Mouse (Mus musculus) heart, postnatal 36 days (tissue): ENCODE results near the gene Aifm3. TPM values are rescaled to one million over a fixed set of nuclear protein-coding genes. Genes with fewer than 3 reads are reported as not detected.

ENCODE experiments used
- DNase-seq, 2 experiments: peaks; one replicate each; pipeline ENCODE4 v3.0.0; 2021 to 2022
- intact Hi-C: fragments of 180-260 bp; cut with DNase I; formaldehyde crosslinking; loops from one replicate; pipeline ENCODE4 v1.15.1; 2025
- total RNA-seq, 2 experiments: library from RNA; stranded (reverse); gene quantifications; 2 replicates each; pipeline ENCODE4 v1.2.3; 2021

Aifm3 gene
- under 1 TPM in 1 of 2 experiments, not detected in 1; 0.11 TPM for total RNA-seq

DNA sequence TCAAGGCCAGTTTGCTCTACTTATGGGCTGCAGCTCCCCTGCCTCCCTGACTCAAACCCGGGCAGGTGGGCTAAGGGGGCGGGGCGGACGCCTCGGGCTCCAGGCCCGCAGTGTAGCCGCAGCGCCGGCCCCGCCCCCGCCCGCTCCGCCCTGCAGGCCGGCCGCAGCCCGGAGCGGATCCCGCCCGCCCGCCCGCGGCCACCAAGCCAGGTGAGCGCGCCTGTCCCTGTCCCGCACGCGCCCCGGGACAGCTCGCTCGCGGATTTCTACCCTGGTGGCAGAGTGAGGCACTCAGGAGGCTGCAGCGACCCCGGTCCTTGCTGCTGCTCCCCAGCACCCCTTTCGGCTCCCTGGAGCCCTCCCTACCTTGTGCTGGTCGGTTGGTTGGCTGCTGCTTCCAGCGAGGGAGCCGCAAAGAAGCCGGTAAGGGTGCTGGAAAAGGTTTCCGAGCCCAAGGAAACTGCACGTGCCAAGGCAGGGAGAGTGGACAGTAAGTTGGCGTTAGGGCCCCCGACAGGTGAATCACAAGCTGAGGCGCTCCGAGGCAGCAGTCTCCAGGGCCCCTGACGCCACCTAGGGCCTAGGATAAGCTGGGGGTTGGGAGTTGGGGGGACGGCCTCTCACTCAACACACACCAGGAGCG lies at the start of gene Aifm3:
Gene Aifm3 (plus strand): TSS at position 143 of the 643 bp plus-strand sequence.
- peak in 1 of 2 experiments; percentile 18 for DNase-seq
- intact Hi-C loops, result no loop called here

DNA sequence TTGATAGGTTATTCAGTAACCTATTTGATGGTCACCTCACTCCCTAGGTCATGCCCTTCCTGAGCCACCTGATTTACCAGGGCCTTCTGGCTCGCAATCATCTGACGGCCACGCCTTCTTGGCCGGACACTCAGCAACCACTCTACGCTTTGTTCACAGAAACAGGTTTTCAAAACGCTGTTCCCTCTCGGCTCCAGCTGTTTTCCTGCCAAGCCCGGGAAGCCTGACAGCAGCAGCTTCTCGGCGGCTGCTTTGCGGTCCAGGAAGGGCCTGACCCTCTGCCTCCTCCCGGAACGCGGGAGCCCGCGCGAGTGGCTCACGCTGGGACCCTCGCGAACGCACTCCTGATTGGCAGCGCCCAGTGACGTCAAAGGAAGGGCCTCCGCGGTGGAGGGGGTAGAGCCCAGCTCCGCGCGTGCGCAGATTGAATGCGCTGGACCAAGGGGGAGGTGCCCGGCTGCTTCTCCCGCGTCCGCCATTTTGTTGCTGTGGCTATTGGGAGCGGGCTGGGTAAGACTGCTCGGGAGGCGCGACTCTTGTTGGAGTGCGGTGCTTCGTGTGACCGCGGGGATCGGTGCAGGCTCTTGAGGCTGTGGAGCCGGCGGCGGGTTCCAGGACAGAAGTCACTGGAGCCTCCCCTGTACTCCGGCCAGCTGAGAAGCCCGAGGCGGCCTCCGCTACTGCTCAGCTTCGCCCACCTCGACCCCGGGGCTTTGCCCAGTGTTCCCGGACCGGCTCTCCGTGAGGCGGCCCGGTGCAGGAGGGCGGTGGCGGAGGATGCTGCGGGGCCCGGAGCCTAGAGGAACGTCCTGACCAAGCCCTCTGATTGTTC lies 37.7 kb upstream of the Aifm3 start, which contains the start of gene Crkl:
Gene Crkl (plus strand): TSS at position 447 of the 832 bp plus-strand sequence.
- DNase-seq, result peak; percentile 95 to 98
- intact Hi-C loops, result loop anchor here (2.0 kb wide), 2 partner anchors 47 to 55 kb away; partner anchors contain the start of gene Snap29

DNA sequence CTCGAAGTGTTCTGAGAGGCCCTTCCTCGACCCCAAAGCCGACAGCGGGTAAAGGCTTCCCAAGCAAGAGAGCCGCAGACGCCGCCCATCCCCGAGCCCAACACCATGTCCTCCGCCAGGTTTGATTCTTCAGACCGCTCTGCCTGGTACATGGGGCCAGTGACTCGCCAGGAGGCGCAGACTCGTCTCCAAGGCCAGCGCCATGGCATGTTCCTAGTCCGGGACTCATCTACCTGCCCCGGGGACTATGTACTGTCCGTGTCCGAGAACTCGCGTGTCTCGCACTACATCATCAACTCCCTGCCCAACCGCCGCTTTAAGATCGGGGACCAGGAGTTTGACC lies 37.1 kb upstream of the Aifm3 start:
- intact Hi-C loops, result loop anchor here (2.0 kb wide), 1 partner anchor 54 kb away; no protein-coding TSS in a partner anchor
- DNase-seq, result peak in 1 of 2 experiments; percentile 56

DNA sequence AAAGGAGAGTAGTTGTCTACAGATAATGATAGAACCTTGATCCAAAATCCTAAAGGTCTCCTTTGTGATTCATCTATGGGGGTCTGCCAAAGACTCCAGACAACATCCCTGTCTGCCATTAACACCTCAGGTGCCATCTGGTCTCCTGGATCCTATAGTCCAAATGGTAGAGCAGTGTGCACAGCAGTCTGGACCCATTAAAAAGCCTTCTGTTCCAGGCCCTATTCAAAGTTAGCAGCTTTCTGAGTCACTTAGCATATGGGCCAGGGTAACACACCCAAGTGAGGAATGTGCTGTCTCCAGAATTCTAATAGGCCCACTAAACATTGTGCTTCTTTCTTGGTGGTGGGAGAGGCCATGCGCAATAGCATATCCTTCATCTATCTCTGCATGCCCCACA lies 32.5 kb upstream of the Aifm3 start:
- intact Hi-C loops, result no loop called here
- no peak for DNase-seq

DNA sequence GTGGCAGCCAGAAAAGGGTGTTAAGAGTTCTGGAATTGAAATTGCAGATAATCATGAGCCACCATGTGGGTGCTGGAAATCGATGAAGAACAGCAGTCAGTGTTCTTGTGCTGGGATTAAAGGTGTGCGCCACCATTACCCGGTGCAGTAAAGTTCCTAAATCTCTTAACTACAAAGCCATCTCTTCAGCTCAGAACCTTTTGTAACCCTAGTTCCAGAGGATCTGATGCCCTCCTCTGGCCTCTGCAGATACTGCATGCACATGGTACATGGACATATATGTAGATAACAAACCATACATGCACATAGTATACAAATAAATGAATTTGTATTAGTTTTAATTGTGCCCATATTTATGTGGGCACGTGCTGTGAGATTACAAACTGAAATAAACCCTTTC lies 29.2 kb upstream of the Aifm3 start:
- intact Hi-C loops, result no loop called here
- DNase-seq, result peak in 1 of 2 experiments; percentile 22

DNA sequence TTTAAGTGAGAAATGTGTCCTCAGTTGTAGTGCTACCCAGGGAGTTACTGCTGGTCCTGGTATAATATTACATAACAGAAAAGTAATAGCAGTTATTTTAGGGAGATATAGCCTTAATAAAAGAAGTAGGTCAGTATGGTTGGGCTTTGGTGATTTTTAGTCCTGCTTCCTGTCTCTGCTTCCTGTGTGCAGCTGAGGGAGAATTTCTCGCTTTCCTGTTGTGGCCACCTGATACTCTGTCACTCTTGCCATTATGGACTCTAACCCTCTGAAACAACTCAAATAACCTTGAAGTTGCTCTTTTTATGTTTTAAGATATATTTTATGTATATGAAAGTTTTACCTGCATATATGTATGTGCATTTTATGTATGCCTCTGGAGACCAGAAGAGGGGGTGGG lies 27.8 kb upstream of the Aifm3 start:
- intact Hi-C loops, result no loop called here
- no peak for DNase-seq

DNA sequence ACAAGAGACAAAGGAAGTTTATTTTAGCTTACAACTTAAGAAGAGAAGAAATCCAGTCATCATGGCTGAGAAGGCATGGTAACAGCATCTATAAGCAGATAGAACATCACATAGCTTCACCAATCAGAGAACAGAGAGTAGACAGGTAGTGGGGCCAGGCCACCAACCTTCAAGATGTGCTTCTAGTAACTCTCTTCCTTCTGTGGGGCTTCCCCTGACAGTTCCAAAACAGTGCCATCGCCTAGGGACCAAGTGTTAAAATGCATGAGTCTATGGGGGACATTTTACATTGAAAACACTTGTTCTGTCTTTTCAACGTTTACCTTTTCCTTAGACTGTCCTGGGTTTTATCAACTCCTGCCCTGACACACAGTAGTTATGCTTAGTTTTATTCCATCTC lies 26.2 kb upstream of the Aifm3 start:
- DNase-seq, result no peak
- intact Hi-C loops, result no loop called here

DNA sequence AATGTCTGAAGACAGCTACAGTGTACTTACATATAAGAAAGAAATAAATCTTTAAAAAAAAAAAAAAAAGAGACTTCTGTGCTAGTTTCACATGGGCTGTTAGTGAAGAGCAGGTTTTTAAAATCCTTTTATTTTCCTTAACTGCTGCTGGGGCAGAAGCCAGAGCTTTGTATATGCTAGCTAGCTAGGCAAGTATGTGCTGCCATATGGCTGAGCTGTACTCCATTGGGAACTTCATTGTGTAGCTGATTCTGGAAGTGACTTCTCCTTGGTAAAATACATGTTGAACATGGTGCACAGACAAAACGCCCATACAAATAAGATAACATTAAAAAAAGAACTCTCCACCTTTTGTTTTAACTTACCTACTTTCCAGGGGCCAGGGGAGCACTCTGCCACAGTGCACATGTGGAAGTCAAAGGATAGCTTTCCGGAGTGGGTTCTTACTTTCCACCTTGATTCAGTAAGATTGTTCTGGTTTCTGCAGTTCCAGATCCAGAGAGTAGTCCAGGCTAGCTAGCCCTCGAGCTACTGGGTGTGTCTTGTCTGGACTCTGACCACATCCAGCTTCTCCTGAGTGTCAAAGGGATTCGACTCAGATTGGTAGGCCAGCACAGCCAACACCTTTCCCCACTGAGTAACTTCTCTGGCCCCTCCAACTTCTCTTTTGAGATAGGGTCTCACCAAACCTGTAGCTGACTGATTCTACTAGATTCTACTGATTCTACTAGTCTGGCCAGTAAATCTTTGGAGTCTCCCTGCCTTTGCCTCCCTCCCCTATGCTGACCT lies 22.3 kb upstream of the Aifm3 start:
- intact Hi-C loops, result no loop called here

DNA sequence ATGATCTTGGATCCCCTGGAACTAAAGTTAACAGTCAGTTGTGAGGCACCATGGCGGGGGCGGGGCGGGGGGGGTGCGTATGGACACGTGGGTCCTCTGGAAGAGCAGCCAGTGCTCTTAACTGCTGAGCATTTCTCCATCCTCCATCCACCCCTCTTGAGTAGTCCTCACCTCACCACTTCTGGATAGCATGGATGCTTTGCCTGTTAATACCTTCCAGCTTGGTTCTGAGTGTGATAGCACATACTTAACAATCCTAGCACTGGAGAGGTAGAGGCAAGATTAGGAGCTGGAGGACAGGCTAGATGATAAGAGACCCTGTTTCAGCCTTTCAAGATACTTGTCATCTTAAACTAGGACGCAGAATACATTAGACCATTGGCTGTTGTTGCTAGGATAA lies 16.9 kb upstream of the Aifm3 start:
- intact Hi-C loops, result no loop called here
- no peak for DNase-seq

More for the DNA sequence above, 22.3 kb upstream of the Aifm3 start:
- no peak for DNase-seq

DNA sequence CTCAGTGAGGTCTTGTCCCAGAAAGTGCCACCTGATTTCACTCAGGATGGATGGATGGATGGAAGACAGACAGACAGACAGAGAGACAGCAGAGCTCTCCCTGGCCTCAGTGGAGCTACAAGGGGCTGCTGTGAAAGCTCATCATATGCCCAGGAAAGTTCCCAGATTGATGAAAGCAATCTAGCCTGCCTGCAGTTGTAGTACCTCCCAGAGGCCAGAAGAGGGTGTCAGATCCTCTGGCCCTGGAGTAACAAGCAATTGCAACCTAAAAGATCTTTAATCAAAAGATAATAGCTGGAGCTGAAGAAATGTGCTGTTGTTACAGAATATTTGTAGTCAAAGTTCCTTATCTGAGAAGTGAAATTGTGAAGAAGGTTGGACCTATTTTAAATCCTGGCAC lies 15.3 kb upstream of the Aifm3 start:
- intact Hi-C loops, result no loop called here
- peak in 1 of 2 experiments; percentile 22 for DNase-seq

DNA sequence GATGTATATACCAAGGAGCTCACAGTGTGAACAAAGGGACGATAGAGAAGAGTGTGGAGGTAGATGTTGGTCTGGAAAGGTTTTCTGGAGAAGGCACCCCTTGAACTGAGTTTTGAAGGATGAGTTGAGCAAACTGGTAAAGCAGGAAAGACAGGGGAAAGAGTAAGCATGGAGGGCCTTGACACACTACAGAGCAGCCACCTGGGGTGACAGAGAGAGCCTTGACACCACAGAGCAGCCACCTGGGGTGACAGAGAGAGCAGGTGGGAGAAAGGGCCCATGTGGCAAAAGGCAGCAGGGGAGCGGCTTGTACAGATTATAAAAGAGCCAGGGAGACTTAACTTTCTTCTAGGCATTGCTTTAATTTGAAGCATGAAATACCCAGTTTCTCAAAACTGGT lies 14.7 kb upstream of the Aifm3 start:
- intact Hi-C loops, result no loop called here

DNA sequence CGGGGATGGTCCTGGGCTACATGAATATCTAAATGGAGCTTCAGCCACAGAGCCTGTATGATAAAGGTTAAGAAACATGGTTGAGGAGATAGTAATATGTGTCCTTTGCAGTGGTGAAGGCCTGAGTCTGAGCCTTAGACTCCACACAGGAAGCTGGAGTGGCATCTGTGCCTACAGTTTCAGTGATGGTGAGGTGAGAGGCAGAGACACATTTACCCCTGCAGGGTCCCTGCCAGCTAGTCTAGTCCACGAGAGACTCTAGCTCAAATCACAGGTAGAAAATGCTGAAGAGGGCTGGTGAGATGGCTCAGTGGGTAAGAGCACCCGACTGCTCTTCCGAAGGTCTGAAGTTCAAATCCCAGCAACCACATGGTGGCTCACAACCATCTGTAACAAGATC lies 14.1 kb upstream of the Aifm3 start:
- intact Hi-C loops, result no loop called here

More for the DNA sequence above, 14.7 kb upstream of the Aifm3 start:
- DNase-seq, result no peak

DNA sequence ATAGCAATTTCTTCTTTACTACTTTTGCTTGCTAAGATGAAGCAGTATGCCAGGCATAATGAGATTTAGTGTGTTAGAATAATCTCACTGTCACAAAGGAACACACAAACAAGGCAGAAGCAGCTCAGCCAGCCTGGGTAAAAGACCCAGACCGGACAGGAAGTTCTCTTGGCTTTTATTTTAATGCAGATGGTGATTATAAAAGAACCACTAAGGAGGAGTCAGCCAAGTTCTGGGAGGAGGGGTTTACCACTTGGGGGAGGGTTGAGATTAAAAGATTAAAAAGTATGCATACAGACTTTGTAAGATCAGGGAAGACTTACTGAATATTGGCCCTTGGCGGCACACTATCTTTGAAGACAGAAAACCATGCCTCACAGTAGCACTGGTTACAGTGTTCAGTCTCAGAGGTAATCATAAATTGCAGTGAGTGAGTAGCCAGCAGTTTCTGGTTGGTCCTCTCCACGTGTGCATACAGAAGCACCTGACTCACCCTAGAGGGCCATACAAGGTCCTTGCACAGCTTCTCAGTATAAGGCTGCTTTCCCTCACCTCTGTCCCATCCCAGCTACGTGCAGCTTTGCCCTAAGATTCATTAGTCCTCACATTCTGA lies 11.0 kb upstream of the Aifm3 start:
- DNase-seq, result no peak
- intact Hi-C loops, result no loop called here

More for the DNA sequence above, 14.1 kb upstream of the Aifm3 start:
- DNase-seq, result no peak

DNA sequence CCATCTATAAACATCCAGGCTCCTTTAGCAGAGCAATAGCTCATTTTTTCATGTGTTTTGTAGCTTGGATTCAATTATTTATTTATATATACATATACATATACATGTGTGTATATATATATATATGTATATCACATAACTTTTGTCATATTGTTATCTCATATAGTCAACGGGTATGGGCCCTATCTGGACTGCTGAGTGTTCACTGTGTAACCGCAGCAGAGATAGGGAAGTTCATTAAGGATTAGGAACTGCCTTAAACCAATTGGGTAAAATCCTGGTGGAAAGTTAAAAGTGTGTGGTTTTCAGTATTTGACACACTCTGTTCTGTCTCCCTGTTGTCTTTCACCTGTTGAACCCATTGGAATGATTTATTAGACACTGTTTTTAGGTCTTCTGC lies 7.9 kb upstream of the Aifm3 start:
- intact Hi-C loops, result no loop called here
- DNase-seq, result no peak

DNA sequence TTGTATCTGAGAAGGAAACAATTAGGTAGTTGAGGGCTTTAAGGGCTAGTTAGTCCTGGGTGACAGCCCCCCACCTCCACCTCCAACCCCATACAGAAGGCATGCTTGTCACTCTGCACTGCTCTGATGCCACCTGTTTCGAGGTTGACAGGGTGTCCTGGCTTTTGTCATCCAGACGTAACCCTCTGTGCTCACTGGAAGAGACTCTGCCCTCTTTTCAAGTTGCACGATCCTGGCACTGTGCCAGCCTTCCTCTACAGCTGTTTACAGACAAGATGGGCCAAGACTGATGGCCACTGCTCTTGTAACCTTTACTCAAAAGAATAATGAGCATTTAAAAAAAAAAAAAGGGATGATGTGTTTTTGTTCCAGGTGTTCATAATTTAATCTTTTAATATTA lies 2.9 kb upstream of the Aifm3 start:
- intact Hi-C loops, result no loop called here
- DNase-seq, result peak; percentile 23 to 45

DNA sequence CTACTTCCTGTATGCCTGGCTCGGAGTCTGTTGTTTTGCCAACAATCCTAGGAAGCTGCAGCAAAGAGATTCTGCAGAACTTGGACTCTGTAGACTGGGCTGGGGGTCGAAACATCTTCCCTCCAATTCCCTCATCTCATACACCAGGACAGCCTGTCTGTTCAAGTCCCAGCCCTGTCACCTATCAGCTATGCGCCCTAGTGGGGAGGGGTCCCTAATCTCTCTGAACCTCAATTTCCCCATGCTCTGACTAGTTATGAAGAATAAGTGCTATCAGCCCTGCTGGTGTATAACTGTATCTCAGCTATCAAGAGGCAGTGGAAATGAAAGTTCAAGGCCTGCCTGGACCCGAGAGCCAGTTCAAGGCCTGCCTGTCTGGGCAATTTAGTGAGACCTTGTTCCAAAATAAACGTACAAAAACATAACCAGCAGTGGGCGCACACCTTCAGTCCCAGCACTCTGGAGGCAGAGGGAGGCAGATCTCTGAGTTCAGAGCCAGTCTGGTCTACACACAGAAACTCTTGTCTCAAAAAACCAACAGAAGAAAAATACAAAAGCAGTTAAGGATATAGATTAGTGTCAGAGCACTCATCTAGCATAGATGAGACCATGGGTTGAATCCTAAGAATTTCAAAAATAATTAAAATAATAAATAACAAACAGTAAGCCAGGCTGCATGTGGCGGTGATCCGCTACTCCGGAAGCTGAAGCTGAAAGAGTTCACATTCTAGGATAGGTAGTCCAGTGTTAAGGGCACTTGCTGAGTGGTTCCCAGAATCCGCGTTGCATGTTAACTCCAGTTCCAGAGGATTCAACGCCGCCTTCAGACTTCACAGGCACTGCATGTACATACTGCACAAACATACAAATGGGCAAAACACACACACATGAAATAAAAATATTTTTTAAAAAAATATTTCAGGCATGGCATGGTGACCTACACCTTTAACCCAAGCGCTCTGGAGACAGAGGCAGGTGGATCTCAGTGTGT lies 638 bp upstream of the Aifm3 start:
- intact Hi-C loops, result no loop called here
- no peak for DNase-seq

DNA sequence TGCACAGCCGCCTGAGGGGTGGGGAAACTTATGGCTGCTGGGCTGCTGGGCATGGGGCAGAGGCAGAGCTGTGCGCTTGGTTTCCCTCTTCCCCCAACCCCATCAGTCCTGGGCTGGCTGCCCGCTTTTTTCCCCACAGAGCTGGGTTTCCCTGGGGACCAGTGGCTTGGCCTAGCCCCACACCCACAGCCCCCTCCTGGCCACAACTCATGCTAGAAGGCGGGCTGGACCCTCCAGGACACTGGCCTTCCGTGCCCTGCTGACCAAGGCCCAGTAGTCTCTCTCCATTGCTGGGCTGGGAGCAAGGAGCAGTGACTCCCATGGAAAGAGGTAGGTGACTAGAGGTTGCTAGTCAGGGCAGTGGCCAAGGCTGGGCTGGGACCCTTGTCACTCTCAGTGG lies 1.7 kb downstream of the Aifm3 start:
- intact Hi-C loops, result no loop called here
- no peak for DNase-seq

DNA sequence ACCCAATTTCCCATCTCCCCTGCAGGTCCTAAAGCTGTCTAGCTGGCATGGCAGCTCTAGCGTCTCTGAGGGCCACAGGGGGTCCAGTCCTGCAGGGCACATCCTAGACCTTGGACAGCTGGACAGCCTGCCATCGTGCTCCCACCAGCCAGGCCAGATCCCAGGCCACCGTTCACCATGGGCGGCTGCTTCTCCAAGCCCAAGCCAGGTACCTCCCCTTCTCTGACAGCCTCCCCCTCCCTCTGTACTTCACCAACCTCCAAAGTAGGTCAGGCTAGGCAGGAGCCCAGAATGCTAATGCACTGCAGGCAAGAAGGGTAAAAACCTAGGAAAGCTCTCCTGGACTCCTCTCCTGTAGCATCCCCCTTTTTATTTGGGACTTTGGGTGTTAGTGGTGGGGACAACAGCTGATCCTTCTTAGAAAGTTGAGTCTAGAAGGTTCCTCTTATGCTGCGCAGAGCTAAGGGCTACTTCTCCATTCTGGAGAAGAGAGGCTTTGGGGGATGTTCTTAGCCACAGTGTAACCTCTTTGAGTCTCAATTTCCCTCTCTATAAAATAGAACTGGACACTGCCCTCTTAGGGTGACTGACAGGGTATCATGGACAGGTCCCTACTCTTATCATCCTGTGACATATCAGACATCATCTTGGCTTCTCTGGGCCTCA lies 2.6 kb downstream of the Aifm3 start:
- no peak for DNase-seq
- intact Hi-C loops, result no loop called here
